Mouse (Mus musculus) heart, postnatal 0 days (tissue): Measurements from ENCODE around the gene Lrrc4. TPM values are rescaled to one million over a fixed set of nuclear protein-coding genes. Genes with fewer than 3 reads are reported as not detected.

ENCODE experiments used
- ATAC-seq: fragments of 200-750 bp; cut with Nextera tagmentation; 2 replicates; pipeline ENCODE4 v1.8.0; 2017; ENCODE audit warnings: low read depth, moderate number of reproducible peaks, moderate library complexity; ENCODE audit not compliant: insufficient read depth
- DNase-seq: peaks from one replicate; pipeline ENCODE4 v3.0.0-alpha.2; 2016; ENCODE audit warnings: low spot score
- H3K27ac ChIP-seq: fragments of 300-500 bp; sonication (generic); 2 replicates; pipeline ENCODE4 v1.5.1; 2014; ENCODE audit warnings: low read depth, mild to moderate bottlenecking
- H3K27me3 ChIP-seq: fragments of 300-500 bp; sonication (generic); 2 replicates; pipeline ENCODE4 v1.6.1; 2014; ENCODE audit warnings: low read length, mixed read lengths; ENCODE audit not compliant: control insufficient read depth, insufficient read depth
- H3K36me3 ChIP-seq: fragments of 300-500 bp; sonication (generic); replicated peaks from 2 replicates; pipeline ENCODE4 v1.6.1; 2014; ENCODE audit warnings: low read length, mixed read lengths; ENCODE audit not compliant: control insufficient read depth, insufficient read depth
- H3K4me1 ChIP-seq: fragments of 300-500 bp; sonication (generic); 2 replicates; pipeline ENCODE4 v1.6.1; 2014; ENCODE audit warnings: antibody characterized with exemption; ENCODE audit not compliant: control insufficient read depth, insufficient read depth
- H3K4me2 ChIP-seq: fragments of 300-500 bp; sonication (generic); 2 replicates; pipeline ENCODE4 v1.6.1; 2014; ENCODE audit warnings: low read depth, mild to moderate bottlenecking, low read length, moderate library complexity
- H3K4me3 ChIP-seq: fragments of 300-500 bp; sonication (generic); 2 replicates; pipeline ENCODE4 v1.5.1; 2014; ENCODE audit warnings: low read depth, low read length
- H3K9ac ChIP-seq: fragments of 300-500 bp; sonication (generic); replicated peaks from 2 replicates; pipeline ENCODE4 v1.6.1; 2014; ENCODE audit warnings: low read depth, low read length, mixed read lengths
- H3K9me3 ChIP-seq: fragments of 300-500 bp; sonication (generic); replicated peaks from 2 replicates; pipeline ENCODE4 v1.6.1; 2016; ENCODE audit warnings: low read length; ENCODE audit not compliant: control insufficient read depth
- CTCF ChIP-seq: IDR thresholded peaks from 2 replicates; pipeline ENCODE4 v1.5.1; 2016; ENCODE audit warnings: antibody characterized with exemption, control low read depth, low read depth
- EP300 ChIP-seq: IDR thresholded peaks from 2 replicates; pipeline ENCODE4 v1.6.1; 2016; ENCODE audit warnings: antibody characterized with exemption, low read depth
- WGBS: fragments of 180-500 bp; shearing (Covaris S2); extraction: QIAGEN DNeasy Blood & Tissue Kit; methylation state at CpG from one replicate; pipeline ENCODE4 v1.1.7; 2014; 5-methylcytosine and 5-hydroxymethylcytosine counted together
- polyA plus RNA-seq: library from polyadenylated mRNA; unstranded; fragments of >200 nt; fragmentation: Nextera tagmentation; extraction: Ambion mirVana; gene quantifications from 2 replicates; pipeline ENCODE4 v1.2.1, GENCODE M21; 2015
- total RNA-seq: library from RNA; depleted of rRNA; stranded (reverse); fragments of >200 nt; gene quantifications from 2 replicates; pipeline ENCODE4 v1.2.3, GENCODE M21; 2014; ENCODE audit warnings: low replicate concordance; rRNA removed

Gene Lrrc4
- total and polyA plus RNA-seq, 2 experiments from 2014 or later = 0.12 to 1.8 TPM

- Histone ChIP-seq H3K4me3 (no peak overlapping the region), H3K9ac (no peak overlapping the region), H3K4me1 (peaks cover 17% of the 10 kb centered on the region), H3K27ac (no peak overlapping the region), H3K36me3 (no peaks in the 10 kb centered on the region), H3K27me3 (no peaks in the 10 kb centered on the region), H3K4me2 (no peak overlapping the region), H3K9me3 (no peaks in the 10 kb centered on the region)
- WGBS = 90% methylated on average over 4 of the region's 4 CpGs
- DNase-seq = no peak
- no peak for TF ChIP-seq EP300
- no peak for TF ChIP-seq CTCF
- ATAC-seq = no peak
These were observed 216.7 kb downstream of the Lrrc4 start for GRCm38 (mm10) chr6:28614856-28615255.

- Histone ChIP-seq H3K9ac (no peak overlapping the region), H3K36me3 (no peaks in the 10 kb centered on the region), H3K27ac (no peak overlapping the region), H3K4me1 (peaks cover 6% of the 10 kb centered on the region), H3K27me3 (no peaks in the 10 kb centered on the region), H3K4me2 (no peak overlapping the region), H3K4me3 (no peak overlapping the region), H3K9me3 (no peaks in the 10 kb centered on the region)
- ATAC-seq (no peak), DNase-seq (no peak)
- WGBS = 73% methylated on average over 4 of the region's 4 CpGs
- TF ChIP-seq EP300 (no peak), CTCF (no peak)
These were observed 218.1 kb downstream of the Lrrc4 start for GRCm38 (mm10) chr6:28613441-28613840.

Other genes starting within 250 kb of the Lrrc4 start
- gene Lep, start 228.5 kb upstream of the Lrrc4 start, total RNA-seq = not detected in 2 replicates
- not detected in 2 replicates for gene Lep, start 228.5 kb upstream of the Lrrc4 start, polyA plus RNA-seq